Mouse (Mus musculus) neural tube, embryonic 13.5 days (tissue): ENCODE results near the gene Ranbp1. TPM values are rescaled to one million over a fixed set of nuclear protein-coding genes. Genes with fewer than 3 reads are reported as not detected.

Experiments
- ATAC-seq: fragments of 200-750 bp; cut with Nextera tagmentation; 2 replicates; pipeline ENCODE4 v1.8.0; 2017; ENCODE audit warnings: low read depth, mild to moderate bottlenecking, moderate TSS enrichment, moderate library complexity
- H3K27ac ChIP-seq: fragments of 300-500 bp; sonication (generic); replicated peaks from 2 replicates; pipeline ENCODE4 v1.5.1; 2015; ENCODE audit warnings: moderate library complexity, mild to moderate bottlenecking, inconsistent platforms
- H3K27me3 ChIP-seq: fragments of 300-500 bp; sonication (generic); 2 replicates; pipeline ENCODE4 v1.6.1; 2015; ENCODE audit warnings: mild to moderate bottlenecking, inconsistent platforms
- H3K36me3 ChIP-seq: fragments of 300-500 bp; sonication (generic); 2 replicates; pipeline ENCODE4 v1.6.1; 2015; ENCODE audit warnings: mild to moderate bottlenecking, inconsistent platforms
- H3K4me1 ChIP-seq: fragments of 300-500 bp; sonication (generic); replicated peaks from 2 replicates; pipeline ENCODE4 v1.6.1; 2015; ENCODE audit warnings: inconsistent platforms
- H3K4me2 ChIP-seq: fragments of 300-500 bp; sonication (generic); 2 replicates; pipeline ENCODE4 v1.6.1; 2015; ENCODE audit warnings: inconsistent platforms, mild to moderate bottlenecking, moderate library complexity
- H3K4me3 ChIP-seq: fragments of 300-500 bp; sonication (generic); 2 replicates; pipeline ENCODE4 v1.5.1; 2015; ENCODE audit warnings: mild to moderate bottlenecking, inconsistent platforms
- H3K9ac ChIP-seq: fragments of 300-500 bp; sonication (generic); 2 replicates; pipeline ENCODE4 v1.6.1; 2015; ENCODE audit warnings: moderate library complexity, mild to moderate bottlenecking, inconsistent platforms
- H3K9me3 ChIP-seq: fragments of 300-500 bp; sonication (generic); 2 replicates; pipeline ENCODE4 v1.6.1; 2016; ENCODE audit warnings: inconsistent platforms
- WGBS: fragments of 180-500 bp; shearing (Covaris S2); methylation state at CpG from one replicate; pipeline ENCODE4 v1.1.7; 2015; 5-methylcytosine and 5-hydroxymethylcytosine counted together
- polyA plus RNA-seq: library from polyadenylated mRNA; unstranded; fragments of >200 nt; fragmentation: Nextera tagmentation; extraction: Ambion mirVana; gene quantifications from 2 replicates; pipeline ENCODE4 v1.2.1, GENCODE M21; 2015

Ranbp1 gene
- polyA plus RNA-seq, 1 experiment from 2014 or later: 432 TPM

DNA sequence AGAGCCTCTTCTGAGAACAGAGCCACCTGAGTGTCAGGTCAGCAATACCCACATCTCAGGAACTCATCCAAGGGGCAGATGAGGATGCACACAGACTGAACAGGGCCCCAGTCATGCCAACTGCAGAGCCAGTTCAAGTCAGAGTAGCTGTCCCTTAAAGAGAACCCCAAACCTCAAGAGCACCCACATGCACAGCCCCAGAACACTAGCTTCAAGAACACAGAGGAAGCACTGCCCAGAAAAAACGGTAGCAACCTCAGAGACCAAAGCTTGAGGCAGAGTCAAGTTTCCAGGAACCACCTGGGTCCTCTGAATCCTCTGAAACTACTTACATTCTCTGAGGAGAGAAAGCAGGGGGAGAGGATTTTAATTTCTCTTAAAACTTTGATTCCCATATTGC is 15.1 kb downstream of the Ranbp1 start:
- Histone ChIP-seq H3K4me3 (peak overlapping the region; percentile 88), H3K27me3 (no peaks in the 10 kb centered on the region), H3K9me3 (no peaks in the 10 kb centered on the region), H3K36me3 (peaks cover 14% of the 10 kb centered on the region), H3K27ac (no peak overlapping the region), H3K4me1 (peaks cover 63% of the 10 kb centered on the region), H3K4me2 (peak overlapping the region; percentile 93), H3K9ac (peak overlapping the region; percentile 90)
- ATAC-seq: no peak
- WGBS: 68% methylated on average over 1 of the region's 1 CpGs

- peaks cover 61% of the 10 kb centered on the region for H3K4me1 ChIP-seq
- H3K9ac ChIP-seq: 0 out of 2 replicates have a peak overlapping the region, but pooled peaks have one; percentile 1
- no peaks in the 10 kb centered on the region for H3K27me3 ChIP-seq
- H3K4me2 ChIP-seq: no peak overlapping the region
- H3K27ac ChIP-seq: no peak overlapping the region
- no peaks in the 10 kb centered on the region for H3K9me3 ChIP-seq
- H3K4me3 ChIP-seq: no peak overlapping the region
- ATAC-seq: no peak
- 91% methylated on average over 4 of the region's 4 CpGs for WGBS
- peaks cover 26% of the 10 kb centered on the region for H3K36me3 ChIP-seq
These were observed 17.1 kb downstream of the Ranbp1 start for GRCm38 (mm10) chr16:18231451-18231850.

- Histone ChIP-seq H3K4me2 (no peak overlapping the region), H3K27me3 (no peaks in the 10 kb centered on the region), H3K4me3 (no peak overlapping the region), H3K9me3 (no peaks in the 10 kb centered on the region), H3K36me3 (peaks cover 30% of the 10 kb centered on the region), H3K4me1 (peaks cover 57% of the 10 kb centered on the region), H3K9ac (0 out of 2 replicates have a peak overlapping the region, but pooled peaks have one; percentile 1), H3K27ac (no peak overlapping the region)
- no peak for ATAC-seq
- whole genome bisulfite sequencing: 91% methylated on average over 3 of the region's 3 CpGs
These were observed 17.5 kb downstream of the Ranbp1 start for GRCm38 (mm10) chr16:18231047-18231446.

- Histone ChIP-seq H3K27ac (no peak overlapping the region), H3K4me2 (no peak overlapping the region), H3K9ac (0 out of 2 replicates have a peak overlapping the region, but pooled peaks have one; percentile 1), H3K9me3 (no peaks in the 10 kb centered on the region), H3K4me3 (no peak overlapping the region), H3K4me1 (peaks cover 53% of the 10 kb centered on the region), H3K27me3 (no peaks in the 10 kb centered on the region), H3K36me3 (peaks cover 34% of the 10 kb centered on the region)
- no peak for ATAC-seq
- WGBS: 95% methylated on average over 6 of the region's 6 CpGs
These were observed 17.9 kb downstream of the Ranbp1 start for GRCm38 (mm10) chr16:18230617-18231016.

GRCm38 (mm10) chr16:18229622-18230021 is 18.9 kb downstream of the Ranbp1 start:
- Histone ChIP-seq H3K4me2 (no peak overlapping the region), H3K9ac (no peak overlapping the region), H3K27ac (no peak overlapping the region), H3K27me3 (no peaks in the 10 kb centered on the region), H3K36me3 (peaks cover 44% of the 10 kb centered on the region), H3K4me1 (peaks cover 52% of the 10 kb centered on the region), H3K9me3 (no peaks in the 10 kb centered on the region), H3K4me3 (no peak overlapping the region)
- 61% methylated on average over 11 of the region's 11 CpGs for WGBS
- ATAC-seq: no peak

DNA sequence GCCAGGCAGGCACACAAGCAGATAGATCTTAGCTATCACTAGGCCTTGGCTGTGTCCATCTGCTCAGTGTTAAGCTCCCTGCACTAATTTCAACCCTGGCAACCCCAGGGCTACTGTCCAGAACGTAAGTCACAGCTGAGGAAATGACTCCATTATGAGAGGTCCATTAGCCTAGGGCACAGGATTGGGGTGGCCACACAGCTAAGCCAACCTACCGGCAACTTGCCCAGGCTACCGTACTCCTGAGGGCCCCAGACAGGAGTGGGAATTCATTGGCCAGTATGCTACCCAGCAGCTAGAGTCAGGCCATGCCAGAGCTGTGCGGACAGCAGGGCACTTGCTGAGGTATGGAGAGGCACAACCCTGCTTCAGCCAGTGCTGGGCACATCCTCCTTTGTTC is 19.7 kb downstream of the Ranbp1 start:
- Histone ChIP-seq H3K27me3 (no peaks in the 10 kb centered on the region), H3K27ac (no peak overlapping the region), H3K9ac (no peak overlapping the region), H3K4me3 (no peak overlapping the region), H3K9me3 (no peaks in the 10 kb centered on the region), H3K36me3 (peaks cover 52% of the 10 kb centered on the region), H3K4me2 (no peak overlapping the region), H3K4me1 (peaks cover 45% of the 10 kb centered on the region)
- WGBS: 83% methylated on average over 4 of the region's 4 CpGs
- no peak for ATAC-seq

GRCm38 (mm10) chr16:18227897-18228422 is 20.6 kb downstream of the Ranbp1 start:
- Histone ChIP-seq H3K9ac (no peak overlapping the region), H3K4me1 (peaks cover 36% of the 10 kb centered on the region), H3K27ac (no peak overlapping the region), H3K9me3 (no peaks in the 10 kb centered on the region), H3K27me3 (no peaks in the 10 kb centered on the region), H3K36me3 (peaks cover 61% of the 10 kb centered on the region), H3K4me3 (no peak overlapping the region), H3K4me2 (no peak overlapping the region)
- ATAC-seq: no peak
- 96% methylated on average over 20 of the region's 20 CpGs for WGBS

- no peak for ATAC-seq
- H3K27ac ChIP-seq: no peak overlapping the region
- H3K27me3 ChIP-seq: no peaks in the 10 kb centered on the region
- no peak overlapping the region for H3K4me3 ChIP-seq
- peaks cover 33% of the 10 kb centered on the region for H3K4me1 ChIP-seq
- no peaks in the 10 kb centered on the region for H3K9me3 ChIP-seq
- H3K36me3 ChIP-seq: peaks cover 69% of the 10 kb centered on the region
- WGBS: 92% methylated on average over 13 of the region's 13 CpGs
- H3K9ac ChIP-seq: no peak overlapping the region
- no peak overlapping the region for H3K4me2 ChIP-seq
These were observed 21.3 kb downstream of the Ranbp1 start for GRCm38 (mm10) chr16:18227187-18227586.

GRCm38 (mm10) chr16:18222188-18222587 is 26.3 kb downstream of the Ranbp1 start:
- Histone ChIP-seq H3K4me1 (peaks cover 21% of the 10 kb centered on the region), H3K36me3 (peaks cover 65% of the 10 kb centered on the region), H3K9ac (no peak overlapping the region), H3K27me3 (no peaks in the 10 kb centered on the region), H3K4me2 (no peak overlapping the region), H3K9me3 (no peaks in the 10 kb centered on the region), H3K27ac (no peak overlapping the region), H3K4me3 (no peak overlapping the region)
- ATAC-seq: no peak
- WGBS: 86% methylated on average over 11 of the region's 11 CpGs

- 82% methylated on average over 11 of the region's 11 CpGs for WGBS
- H3K9me3 ChIP-seq: no peaks in the 10 kb centered on the region
- H3K4me1 ChIP-seq: peaks cover 21% of the 10 kb centered on the region
- no peak overlapping the region for H3K27ac ChIP-seq
- H3K36me3 ChIP-seq: peaks cover 59% of the 10 kb centered on the region
- no peak overlapping the region for H3K4me3 ChIP-seq
- H3K4me2 ChIP-seq: no peak overlapping the region
- no peak for ATAC-seq
- H3K27me3 ChIP-seq: no peaks in the 10 kb centered on the region
- no peak overlapping the region for H3K9ac ChIP-seq
These were observed 27.0 kb downstream of the Ranbp1 start for GRCm38 (mm10) chr16:18221543-18221898.

DNA sequence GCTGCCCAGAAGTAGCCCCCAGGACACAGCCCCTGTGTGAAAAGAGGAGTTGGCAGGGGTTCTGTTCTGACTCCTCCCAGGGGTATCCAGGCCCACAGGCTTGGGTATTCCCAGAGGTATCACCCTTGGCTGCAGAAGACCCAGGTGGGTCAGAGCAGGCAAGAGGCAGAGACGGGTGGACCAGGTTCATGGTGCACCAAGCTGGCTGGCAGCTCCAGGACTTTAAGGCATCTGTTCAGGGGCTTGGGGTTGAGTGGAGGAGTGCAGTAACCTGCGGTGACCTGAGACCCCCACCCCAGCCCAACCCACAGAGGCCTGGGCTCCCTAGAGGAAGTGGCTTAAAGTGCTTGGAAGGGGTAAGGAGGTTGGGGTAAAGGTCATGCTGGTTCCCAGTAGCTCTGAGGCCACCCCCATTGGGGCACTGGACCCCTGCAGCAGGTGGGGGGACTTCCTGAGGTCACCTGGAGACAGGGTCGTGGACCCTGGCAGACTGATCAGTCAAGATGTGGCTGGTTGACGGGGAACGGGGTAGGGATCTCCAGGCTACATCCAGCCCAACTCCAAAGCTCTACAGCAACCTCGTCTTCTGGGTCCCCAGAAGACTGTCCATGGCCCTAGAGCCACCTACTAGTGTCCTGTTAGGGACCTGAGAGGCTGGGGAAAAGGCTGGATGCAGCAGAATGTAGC is 27.5 kb downstream of the Ranbp1 start:
- no peak overlapping the region for H3K4me3 ChIP-seq

GRCm38 (mm10) chr16:18220001-18220400 is 28.5 kb downstream of the Ranbp1 start:
- 57% methylated on average over 8 of the region's 8 CpGs for WGBS

More for the DNA sequence above, 27.5 kb downstream of the Ranbp1 start:
- Histone ChIP-seq H3K36me3 (peaks cover 54% of the 10 kb centered on the region), H3K4me1 (peaks cover 24% of the 10 kb centered on the region), H3K27me3 (no peaks in the 10 kb centered on the region), H3K27ac (no peak overlapping the region), H3K4me2 (no peak overlapping the region), H3K9ac (no peak overlapping the region), H3K9me3 (no peaks in the 10 kb centered on the region)
- no peak for ATAC-seq
- 91% methylated on average over 6 of the region's 6 CpGs for WGBS

More at GRCm38 (mm10) chr16:18220001-18220400, 28.5 kb downstream of the Ranbp1 start:
- peak overlapping the region; percentile 17; the same call in 1 of the 2 replicates for H3K9ac ChIP-seq
- H3K4me2 ChIP-seq: no peak overlapping the region
- ATAC-seq: peak; percentile 37; the same call in 1 of the 2 replicates
- H3K4me3 ChIP-seq: no peak overlapping the region
- no peak overlapping the region for H3K27ac ChIP-seq
- H3K27me3 ChIP-seq: no peaks in the 10 kb centered on the region
- peaks cover 44% of the 10 kb centered on the region for H3K36me3 ChIP-seq
- no peaks in the 10 kb centered on the region for H3K9me3 ChIP-seq
- H3K4me1 ChIP-seq: peaks cover 34% of the 10 kb centered on the region
